Mouse (Mus musculus) cerebellum, adult 9-10 months (tissue): ENCODE measurements around the gene Tspan17.

Experiments
- DNase-seq: peaks from one replicate; pipeline ENCODE4 v3.0.0; 2022

Tspan17 gene

DNA sequence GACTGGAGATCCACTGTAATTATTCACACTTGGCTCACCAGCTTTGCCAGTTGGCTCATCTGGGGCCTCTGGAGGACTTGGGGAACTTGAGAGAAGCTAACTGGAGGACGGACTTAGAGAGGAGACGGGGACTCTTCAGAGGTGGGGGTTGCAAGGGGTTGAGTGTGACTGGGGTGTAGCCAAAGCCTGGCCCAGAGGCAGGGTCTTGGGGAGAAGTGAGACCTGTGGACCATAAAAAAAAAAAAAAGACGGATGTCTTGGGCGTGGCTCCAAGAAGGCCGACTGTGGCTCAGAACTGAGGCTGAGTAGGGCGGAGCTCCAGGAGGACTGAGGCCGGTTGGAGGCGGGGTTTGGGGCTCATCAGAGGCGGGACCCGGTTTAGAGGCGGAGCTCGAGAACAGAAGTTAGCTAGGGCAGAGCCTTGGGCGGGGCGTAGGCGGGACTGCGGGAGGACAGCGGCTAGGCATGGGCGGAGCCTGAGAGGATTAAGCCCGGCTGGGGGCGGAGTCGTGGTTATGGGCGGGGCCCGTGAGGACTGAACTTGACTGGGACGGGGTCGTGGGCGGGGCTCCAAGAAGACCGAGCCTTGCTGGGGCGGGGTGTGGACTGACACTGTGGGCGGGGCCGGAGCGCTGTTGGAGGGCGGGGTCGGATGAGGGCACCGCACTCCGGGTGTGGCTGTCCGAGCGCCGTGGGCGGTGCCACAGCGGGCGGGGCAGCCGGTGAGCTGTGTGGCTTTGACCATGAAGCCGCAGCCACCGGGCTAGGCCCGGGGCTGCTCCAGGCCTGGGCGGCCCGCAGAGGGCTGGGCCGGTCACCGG lies at the start of gene Tspan17:
Gene Tspan17, plus strand, starts transcription at position 638 of the 821 bp plus-strand sequence.
- DNase-seq: peak; percentile 98

DNA sequence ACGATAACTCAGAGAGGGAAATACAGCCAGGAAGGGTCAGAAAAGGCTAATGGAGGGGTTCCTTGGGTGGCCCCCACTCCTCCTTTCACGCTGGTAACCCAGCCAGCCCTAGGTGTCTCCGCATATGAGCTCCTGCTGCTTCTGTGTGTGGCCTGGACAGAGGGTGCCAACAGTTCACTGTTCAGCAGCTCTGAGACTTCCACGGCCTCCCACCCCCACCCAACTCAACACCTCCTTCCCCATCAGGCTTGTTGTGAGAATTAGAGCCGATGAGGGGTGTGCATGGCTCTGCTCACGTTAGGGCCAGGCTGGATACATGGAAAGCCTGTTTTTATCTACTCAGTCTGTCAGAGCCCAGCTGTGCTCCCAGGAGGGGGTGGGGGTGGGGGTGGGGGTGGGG lies 43.1 kb upstream of the Tspan17 start:
- no peak for DNase-seq

DNA sequence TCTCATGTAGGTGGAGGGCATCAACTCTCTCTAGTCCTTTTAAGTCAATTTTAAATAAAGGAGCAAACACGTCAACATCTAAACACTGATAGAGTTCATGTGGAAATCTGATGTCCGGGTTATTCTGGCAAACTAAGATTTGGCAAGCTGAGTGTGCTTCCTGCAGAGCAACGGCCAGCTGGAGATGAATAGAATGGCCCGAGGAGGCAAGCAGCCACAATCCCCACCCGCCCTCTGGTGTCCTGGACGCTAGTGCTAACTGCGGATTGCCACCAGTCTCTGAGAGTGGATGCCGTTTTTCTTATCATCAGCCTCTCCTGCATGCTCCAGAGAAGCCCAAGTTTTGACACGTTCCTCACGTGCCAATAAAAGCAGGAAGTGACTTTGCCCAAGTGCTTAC lies 42.3 kb upstream of the Tspan17 start:
- peak; percentile 91 for DNase-seq

DNA sequence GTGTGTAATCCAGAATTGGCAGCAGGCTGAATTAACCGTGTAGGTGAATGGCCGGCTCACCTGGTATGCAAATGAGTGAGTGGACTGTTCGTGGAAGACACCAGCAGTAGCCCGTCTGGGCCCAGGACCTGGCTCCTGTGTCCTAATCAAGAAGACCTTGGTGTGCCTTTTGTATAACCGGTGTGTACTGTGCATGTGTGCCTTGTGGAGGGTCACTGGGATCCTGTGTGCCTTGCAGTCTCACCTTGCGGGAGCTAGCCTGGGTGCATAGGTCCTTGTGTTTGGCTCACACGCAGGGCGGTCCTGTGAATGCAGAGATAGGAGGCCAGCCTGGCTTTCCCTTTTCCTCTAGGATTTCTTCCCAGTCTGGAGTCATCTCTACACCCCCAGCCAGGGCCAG lies 41.0 kb upstream of the Tspan17 start:
- DNase-seq: no peak

DNA sequence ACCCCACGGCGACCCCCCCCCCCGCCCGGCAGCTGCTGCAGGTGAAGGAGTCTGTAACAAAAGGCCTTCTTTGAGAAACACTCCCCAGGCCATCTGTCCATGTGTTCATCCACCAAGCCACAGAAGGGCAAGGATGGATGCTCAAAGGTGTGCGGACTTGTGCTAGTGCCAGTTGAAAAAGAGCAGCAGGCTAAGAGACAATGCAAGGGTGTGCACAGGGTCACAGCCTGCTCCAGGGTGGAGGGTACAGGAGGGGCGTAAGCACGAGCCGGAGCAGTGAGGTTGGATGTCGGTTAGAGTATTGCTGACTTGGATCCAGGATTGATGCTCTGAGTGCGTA lies 40.5 kb upstream of the Tspan17 start:
- peak; percentile 77 for DNase-seq

DNA sequence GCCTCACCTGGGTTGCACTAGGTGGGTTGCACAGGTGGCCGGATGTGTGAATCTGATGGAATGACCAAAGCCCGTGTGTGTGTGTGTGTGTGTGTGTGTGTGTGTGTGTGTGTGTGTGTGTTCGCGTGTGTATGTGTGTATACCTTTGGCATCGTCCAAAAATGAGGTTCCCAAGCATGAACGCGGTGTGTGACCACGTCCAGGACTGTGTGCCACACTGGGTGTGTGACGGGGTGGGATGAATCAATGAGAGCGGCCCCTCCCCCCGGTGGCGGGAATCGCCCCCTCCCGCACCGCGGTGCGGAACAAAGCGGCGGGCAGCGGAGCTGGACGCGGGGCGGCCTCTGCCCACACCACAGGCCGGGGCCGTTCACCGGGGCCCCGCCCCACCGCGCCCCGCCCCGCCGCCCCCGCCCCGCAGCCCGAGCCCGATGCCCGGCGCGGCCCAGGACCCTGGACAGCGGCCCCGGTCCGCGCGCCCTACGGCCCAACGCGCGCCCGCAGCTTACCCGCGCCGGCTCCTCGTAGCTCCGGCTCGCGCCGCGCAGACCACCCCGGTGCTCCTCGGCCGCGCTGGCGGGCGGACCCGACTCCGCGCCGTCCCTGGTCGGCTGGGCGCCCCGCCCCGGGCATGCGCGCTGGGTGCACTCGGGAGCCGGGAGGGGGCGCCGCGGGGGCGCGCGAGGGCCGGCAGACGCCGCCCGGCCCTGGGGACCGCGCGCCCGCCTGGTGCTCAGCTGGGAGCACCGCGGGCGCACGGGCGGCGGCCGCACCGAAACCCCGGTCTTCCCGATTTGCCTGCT lies 39.9 kb upstream of the Tspan17 start:
- peak; percentile 76 for DNase-seq

DNA sequence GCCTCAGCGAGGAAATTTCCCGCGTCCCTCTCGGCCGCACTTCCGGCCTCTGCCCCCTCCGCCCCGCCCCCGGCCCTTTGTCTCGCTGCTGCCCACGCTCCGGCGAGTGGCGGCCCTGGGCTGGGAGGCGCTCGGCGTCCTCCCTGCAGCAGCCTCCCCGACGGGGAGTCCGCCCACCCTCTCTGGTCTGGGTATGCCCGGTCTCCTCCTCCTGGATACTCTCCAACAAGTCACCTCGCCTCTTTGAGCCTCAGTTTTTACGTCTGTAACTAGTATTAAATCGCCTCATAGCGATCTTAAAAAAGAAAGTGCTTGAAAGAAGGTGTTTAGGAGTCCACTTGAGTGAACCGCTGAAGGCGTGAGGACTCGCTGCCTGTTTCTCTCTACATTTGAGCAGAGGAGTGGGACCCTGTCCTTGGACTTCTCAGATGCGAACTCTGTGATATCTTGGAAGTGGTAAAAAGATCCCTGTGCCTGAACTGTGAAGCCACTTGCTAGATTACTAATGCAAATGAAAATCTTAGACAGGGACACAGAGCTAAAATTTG lies 39.2 kb upstream of the Tspan17 start, which contains the start of gene Gprin1:
Gene Gprin1, minus strand, starts transcription at position 11 of the 548 bp plus-strand sequence.
- peak; percentile 81 for DNase-seq

DNA sequence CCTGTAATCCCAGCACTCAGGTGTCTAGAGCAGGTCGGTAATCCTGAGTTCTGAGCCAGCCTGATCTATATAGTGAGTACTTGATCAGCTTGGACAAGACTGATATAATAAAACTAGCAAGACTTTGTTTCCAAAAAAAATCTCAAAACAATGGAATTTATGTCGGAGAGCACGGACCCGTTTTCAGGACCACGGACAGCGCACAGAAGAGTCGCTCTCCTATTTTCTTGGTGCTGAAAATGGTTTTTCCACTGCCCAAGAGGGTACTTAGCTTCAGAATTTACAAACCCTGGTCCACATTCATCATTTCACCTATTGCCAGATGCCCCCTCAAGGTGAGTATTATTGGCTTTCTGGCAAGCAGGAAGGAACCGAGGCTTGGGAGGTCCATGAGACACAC lies 38.5 kb upstream of the Tspan17 start:
- DNase-seq: no peak

DNA sequence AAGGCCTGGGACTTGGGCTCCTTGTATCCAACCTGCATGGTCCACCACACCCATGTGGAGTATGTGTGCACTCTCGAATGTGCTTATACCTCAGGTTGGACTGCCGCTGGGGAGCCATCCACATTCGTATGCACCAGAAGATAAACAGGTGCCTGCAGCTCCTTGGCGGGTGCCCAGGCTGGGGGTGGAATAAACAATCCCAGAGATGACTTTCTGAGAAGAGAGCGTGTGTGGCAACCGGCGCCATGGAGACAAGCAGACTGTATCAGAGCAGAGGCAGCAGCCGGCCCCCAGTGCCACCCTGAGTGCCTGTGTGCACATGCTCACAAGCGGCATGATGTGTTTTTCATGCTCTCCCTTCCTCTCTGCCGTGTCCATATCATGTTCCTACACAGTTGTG lies 36.5 kb upstream of the Tspan17 start:
- peak; percentile 81 for DNase-seq

DNA sequence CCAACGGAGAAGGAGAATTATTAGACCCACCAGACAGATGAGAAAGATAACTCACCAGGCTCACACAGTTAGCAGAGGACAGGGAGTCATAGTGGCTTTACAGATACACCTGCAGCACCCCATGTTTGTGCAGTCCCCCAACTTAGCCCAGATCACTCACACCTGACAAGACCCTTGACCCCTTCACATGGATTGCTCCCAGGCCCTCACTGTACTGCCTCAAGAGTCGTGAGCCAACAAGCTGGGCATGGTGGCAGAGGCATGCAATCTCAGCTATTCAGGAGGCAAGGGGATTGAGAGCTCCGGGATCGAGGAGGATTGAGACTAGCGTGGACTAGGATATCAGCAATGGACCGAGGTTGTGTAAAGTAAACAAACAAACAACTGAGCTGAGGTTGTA lies 35.4 kb upstream of the Tspan17 start:
- peak; percentile 61 for DNase-seq

DNA sequence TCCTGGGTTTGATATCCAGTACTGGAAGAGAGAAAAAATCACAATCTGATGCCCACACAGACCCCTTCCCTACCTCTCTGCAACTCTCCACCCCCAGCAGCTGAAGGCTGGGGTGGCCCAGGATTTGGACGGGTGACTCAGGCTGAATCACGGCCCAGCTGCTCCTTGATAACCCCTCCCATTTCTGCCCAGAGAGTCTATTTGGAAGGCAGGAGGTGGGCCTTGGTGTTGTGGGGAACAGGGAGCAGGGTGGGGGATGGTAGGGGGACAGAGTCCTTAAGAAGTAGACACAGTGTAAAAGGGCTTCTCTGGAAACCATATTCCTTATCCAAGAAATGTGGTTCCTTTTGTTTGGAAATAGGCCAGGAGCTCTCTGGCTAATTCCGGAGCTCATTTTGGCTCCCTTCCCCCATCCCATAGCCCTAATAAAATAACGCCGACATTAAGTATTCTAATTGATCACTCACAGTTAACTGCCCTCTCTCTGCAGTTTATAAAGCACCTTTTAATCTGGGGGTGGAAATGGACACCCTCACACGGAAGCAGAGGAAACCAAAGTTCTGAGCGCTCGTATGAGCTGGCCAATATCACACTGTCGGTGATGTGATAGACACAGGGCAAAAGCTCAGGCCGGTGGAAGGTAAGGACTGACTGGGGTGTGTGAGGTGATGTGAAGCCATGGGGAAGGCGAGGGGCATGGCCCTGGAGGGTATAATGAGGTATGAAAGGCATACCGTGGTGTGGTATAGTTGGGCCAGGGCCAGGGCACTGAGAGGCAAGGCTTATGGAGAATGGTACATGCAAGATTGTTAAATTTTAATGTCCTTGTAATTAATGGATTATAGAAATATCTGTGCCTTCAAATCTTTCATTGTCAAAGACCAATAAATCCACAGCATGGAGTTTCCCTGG lies 34.8 kb upstream of the Tspan17 start:
- DNase-seq: peak; percentile 71

DNA sequence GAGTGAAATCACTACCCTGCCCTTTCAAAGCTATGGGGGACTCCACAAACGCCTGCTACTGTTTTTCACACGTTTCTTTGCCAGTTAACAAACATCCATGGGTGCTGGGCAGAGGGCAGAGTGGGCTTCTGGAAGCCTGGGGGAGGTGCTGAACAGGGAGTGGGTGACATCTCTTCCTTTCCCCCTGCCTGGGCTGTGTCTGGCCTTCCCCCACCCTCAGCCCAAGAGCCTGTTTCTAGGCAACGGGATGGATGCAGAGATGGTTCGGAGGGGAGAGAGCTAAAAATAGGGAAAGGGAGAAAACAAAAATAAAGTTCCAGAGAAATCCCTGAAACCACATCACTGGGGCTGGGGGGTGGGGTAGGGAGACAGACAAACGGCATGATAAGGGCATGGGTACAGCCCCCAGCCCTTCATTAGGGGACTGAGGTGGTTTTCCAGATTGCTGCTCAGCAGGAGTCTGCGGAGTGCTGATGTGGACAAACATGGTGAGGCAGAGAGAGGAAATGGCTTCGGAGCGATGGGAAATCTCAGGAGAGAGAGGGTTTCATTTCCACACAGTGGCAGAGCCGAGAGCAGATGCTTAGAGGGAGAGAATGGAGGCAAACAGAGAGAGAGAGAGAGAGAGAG lies 33.9 kb upstream of the Tspan17 start:
- peak; percentile 58 for DNase-seq

DNA sequence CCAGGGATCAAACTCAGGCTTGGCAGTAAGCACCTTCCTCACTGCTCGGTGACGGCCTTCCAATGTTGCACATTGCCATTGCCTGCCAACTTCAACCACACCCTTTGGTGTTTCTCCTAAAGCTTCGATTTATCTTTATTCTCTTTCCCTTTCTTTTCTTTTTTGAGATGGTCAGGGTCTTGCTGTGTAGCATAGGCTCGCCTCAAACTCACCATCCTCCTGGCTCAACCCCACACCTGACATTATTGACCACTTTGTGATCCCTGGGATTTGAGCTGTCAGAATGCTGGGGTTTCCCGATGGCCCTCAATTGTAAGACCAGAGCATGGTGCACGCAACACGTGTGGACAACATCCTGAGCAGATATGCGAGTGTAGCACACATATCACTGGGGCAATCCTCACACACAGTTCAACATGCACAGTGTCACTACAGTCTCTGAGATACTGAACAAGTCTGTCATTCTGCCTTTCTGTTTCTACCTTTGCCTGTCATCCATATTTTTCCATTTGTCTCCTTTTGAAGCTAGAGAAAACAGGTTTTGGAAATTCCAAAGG lies 32.9 kb upstream of the Tspan17 start:
- DNase-seq: peak; percentile 64

DNA sequence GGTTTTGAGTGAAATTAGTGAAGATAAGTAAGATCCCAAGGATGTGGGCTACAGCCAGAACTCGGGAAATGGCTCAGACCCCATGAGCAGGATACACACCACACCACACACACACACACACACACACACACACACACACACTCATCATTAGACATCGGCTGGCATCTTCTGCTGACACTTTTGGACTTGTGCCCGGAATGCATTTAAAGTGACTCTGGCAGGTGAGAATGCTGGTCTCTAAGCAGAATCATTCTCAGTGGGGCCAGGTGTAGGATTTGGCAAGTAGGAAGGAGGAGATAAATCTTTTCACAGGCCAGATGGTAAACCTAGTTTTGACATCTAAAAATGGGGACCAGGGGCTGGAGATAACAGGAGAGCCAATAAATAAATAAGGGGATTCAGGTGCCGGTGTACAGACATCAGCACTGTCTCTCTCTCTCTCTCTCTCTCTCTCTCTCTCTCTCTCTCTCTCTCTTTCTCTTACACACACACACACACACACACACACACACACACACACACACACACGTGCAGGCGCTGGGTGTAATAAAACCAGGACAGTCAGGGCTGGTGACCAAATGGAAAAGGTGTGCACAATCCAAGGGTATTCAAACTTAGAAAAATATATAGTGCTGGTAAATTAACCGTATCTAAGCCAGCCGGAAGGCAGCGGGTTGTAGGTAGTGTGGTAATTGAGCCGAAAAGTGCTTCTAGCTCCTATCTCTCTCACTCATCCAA lies 31.9 kb upstream of the Tspan17 start:
- peak; percentile 93 for DNase-seq

DNA sequence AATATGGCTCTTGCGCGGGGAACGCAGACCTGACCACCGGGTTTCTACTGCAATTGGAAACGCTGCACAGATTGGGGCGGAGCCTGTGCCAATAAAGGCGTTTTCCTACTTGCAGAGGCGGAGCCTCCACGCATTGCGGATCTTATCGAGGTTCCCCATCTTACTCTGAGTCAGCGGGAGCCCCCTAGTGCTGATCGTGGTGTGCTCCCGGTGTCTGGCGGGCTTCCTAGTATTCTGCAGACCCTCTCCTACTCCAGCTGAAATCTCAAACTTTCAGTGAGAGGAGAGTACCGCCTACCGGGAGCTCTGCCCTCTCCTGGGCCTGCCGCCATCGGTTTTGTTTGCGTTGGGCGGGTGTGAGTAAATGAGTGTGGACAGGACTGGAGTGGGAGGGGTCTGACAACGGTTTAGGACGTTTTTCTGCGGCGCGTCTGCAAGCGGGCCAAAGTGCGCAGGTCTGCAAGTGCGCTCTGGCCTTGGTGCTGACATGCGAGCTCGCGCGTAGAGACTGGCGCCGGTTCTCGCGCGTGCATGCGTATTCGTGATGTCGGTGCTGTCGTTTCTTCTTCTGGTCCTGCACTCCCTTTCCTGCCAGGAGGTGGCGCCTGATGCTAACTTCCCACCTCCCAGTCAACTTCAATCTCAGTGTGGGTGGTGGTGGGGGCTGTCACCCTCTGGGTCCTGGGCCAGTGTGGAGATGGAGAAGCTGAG lies 31.0 kb upstream of the Tspan17 start:
- DNase-seq: peak; percentile 97

DNA sequence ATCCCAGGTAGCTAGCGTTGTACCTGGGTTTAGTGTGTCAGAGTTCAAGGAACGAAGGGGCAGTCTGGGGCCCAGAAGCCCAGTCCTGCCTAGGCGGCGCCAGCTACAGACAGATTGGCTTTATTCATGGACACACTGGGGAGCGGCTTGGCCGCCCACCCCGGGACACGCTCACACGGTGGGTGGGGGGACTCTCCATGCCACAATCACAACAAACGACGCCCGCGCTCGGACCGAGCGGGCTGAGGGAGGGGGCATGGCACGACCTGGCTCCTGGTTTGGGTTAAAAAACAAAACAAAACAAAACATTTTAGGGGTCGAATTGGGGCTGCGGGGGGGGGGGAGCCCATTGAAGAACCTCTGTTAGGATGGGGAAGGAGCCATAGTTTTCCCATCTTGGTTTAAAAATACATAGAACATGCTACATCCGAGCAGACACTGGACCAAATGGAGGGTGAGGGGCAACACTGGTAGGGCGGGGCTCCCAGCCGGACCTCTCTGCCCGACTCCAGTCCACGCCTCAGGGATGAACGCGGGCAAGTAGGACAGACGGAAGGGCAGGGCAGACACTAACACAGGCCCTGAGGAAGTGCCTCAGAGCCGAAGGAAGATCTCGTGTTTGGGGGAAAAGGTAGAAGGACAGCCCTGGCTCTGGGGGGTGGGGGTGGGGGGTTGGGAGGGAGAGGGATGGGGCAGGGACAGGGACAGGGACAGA lies 30.3 kb upstream of the Tspan17 start:
- DNase-seq: peak; percentile 75

DNA sequence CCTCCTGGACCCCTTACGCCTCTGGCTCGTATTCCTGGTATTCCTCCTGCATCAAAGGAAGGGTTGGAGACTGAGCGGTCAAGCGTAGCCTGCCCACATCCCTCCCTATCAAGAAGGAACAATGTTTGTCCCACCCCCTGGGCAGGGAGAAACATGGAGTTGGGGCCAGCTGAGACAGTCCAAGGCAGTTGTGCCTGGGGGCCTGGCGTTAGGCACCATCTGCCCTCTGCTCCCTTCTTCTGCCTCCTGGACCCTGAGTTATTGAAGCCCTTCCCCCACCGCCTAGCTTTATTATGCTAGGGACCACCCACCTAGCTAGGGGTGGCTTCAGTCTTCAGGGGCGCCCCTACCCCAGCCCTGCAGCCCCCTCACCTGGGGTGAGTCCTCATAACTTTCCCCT lies 29.7 kb upstream of the Tspan17 start:
- DNase-seq: peak; percentile 72

DNA sequence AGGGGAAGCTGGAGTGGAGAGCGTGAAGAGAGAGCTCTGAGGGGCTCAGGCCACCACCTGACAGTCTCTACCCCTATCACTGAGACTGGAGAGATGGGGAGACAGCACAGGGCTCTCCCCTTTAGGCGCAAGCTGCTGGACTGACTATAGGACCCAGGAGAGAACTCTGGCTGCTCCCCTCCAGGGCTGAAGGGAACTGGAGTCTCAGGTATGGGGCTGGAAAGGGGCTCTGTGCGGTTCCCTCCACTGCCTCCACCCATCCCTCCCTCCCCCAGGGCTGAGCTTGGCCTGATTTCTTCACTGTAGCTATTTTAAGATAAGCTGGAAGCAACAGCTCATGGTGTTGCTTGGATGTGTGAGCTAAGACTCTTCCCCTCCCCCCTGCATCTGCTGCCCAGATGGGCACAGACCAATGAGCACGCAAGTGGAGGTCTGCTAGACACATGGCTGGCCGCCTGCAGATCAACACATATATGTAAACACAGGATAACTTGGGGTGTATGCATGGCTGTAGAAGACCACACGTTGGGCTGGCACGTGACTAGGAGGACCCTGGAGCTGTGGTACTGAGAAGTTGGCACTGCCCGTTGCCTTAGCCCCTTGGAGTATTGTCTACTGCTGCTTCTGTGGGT lies 28.9 kb upstream of the Tspan17 start:
- peak; percentile 81 for DNase-seq

DNA sequence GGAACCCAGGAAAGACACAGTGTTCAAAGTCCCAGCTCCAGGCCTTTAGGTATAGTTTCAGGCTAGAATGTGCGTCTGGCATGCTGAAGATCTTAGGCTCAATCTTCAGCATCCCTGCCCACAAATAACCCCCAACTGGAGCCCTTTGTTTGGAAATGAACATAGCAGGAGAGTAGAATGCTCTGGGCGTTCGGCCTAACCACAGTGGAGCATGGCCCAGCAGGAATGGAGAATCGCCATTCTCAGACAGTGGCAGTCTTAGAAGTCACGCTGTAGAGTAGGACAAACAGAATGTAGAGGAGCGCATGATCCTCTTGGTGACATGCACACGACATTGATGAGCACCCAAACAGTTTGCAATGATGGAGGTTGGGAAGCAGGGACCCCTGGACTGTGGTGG lies 28.3 kb upstream of the Tspan17 start:
- DNase-seq: peak; percentile 57
